Mouse (Mus musculus): ENCODE results near the gene Dmc1. TPM values are rescaled to one million over a fixed set of nuclear protein-coding genes. Genes with fewer than 3 reads are reported as not detected.
A peak's percentile ranks its signal among the peaks of the same experiment; 100 is the strongest.

Gene Dmc1
- polyA plus RNA-seq, 1 experiment = 0.74 TPM

- Histone ChIP-seq H3K4me3 (ENCODE audit: control insufficient read depth, insufficient read depth, low read length) (no peak overlapping the region), H3K36me3 (ENCODE audit: control insufficient read depth, insufficient read depth, low read length) (no peaks in the 10 kb centered on the region), H3K27ac (ENCODE audit: control insufficient read depth, insufficient read depth, low read length) (no peak overlapping the region), H3K27me3 (ENCODE audit: control insufficient read depth, insufficient read depth, low read length) (no peaks in the 10 kb centered on the region; the same call in 1 of the 2 replicates), H3K4me1 (replicated peaks; ENCODE audit: control insufficient read depth, insufficient read depth, low read length) (peaks cover 11% of the 10 kb centered on the region)
- TF ChIP-seq POLR2A (IDR thresholded peaks at IDR 0.05; ENCODE audit: control insufficient read depth, extremely low read depth, insufficient read depth, low read length, poor library complexity) = no peak
- TF ChIP-seq CTCF (IDR thresholded peaks at IDR 0.05; ENCODE audit: borderline replicate concordance, control insufficient read depth, extremely low read depth, insufficient read depth, low read length, poor library complexity) = no peak
- no peak for DNase-seq
- WGBS = 90% methylated on average over 7 of the region's 7 CpGs
Observed at GRCm38 (mm10) chr15:79608214-79608613, 3.3 kb upstream of the Dmc1 start.

DNA sequence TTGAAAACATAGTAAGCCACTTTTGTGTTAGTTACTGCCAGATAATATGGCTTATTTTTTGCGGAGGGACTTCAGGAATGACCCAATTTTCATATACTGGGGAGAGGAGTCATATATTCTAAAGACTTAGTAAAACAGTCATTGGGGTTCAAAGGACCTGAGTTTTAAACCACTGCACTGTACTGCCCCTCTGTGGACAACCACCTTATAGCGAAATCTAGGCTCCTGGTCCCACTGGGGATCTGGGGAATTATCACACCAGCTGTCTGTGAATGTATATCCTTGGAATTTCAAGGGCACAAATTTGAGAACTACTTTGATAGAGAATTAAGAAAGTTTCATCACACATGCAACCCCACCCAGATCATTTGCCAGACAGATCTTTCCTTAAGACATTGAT is 2.8 kb upstream of the Dmc1 start:
- Histone ChIP-seq H3K4me3 (ENCODE audit: control insufficient read depth, insufficient read depth, low read length) (no peak overlapping the region), H3K27ac (ENCODE audit: control insufficient read depth, insufficient read depth, low read length) (no peak overlapping the region), H3K36me3 (ENCODE audit: control insufficient read depth, insufficient read depth, low read length) (no peaks in the 10 kb centered on the region), H3K27me3 (ENCODE audit: control insufficient read depth, insufficient read depth, low read length) (no peaks in the 10 kb centered on the region; the same call in 1 of the 2 replicates), H3K4me1 (replicated peaks; ENCODE audit: control insufficient read depth, insufficient read depth, low read length) (peaks cover 11% of the 10 kb centered on the region)
- 57% methylated on average over 2 of the region's 2 CpGs for WGBS
- DNase-seq = peak; percentile 54
- no peak for TF ChIP-seq POLR2A (IDR thresholded peaks at IDR 0.05; ENCODE audit: control insufficient read depth, extremely low read depth, insufficient read depth, low read length, poor library complexity)
- no peak for TF ChIP-seq CTCF (IDR thresholded peaks at IDR 0.05; ENCODE audit: borderline replicate concordance, control insufficient read depth, extremely low read depth, insufficient read depth, low read length, poor library complexity)

DNA sequence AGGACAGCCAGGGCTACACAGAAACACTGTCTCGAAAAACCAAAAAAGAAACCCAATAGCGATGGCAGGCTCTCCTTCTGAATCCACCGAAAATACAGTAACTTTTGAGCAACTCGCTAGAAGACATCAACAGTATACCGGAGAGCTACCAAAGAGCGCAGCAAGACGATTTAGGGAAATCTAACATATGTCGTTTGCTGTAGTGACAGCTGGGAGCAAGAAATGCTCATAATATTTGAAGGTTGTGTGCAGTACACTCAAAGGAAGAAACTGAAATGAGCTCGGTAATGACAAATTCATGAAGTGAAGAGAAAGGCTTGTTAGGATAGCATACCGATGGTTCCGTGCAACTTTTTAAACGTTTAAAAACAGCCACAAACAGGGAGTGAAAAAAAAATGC is 1.3 kb upstream of the Dmc1 start:
- WGBS = 92% methylated on average over 12 of the region's 12 CpGs
- no peak overlapping the region for H3K4me3 ChIP-seq (ENCODE audit: control insufficient read depth, insufficient read depth, low read length)
- peaks cover 11% of the 10 kb centered on the region for H3K4me1 ChIP-seq (replicated peaks; ENCODE audit: control insufficient read depth, insufficient read depth, low read length)
- no peaks in the 10 kb centered on the region for H3K36me3 ChIP-seq (ENCODE audit: control insufficient read depth, insufficient read depth, low read length)
- no peak overlapping the region for H3K27ac ChIP-seq (ENCODE audit: control insufficient read depth, insufficient read depth, low read length)
- TF ChIP-seq POLR2A (IDR thresholded peaks at IDR 0.05; ENCODE audit: control insufficient read depth, extremely low read depth, insufficient read depth, low read length, poor library complexity) = no peak
- no peak for TF ChIP-seq CTCF (IDR thresholded peaks at IDR 0.05; ENCODE audit: borderline replicate concordance, control insufficient read depth, extremely low read depth, insufficient read depth, low read length, poor library complexity)
- no peaks in the 10 kb centered on the region; the same call in 1 of the 2 replicates for H3K27me3 ChIP-seq (ENCODE audit: control insufficient read depth, insufficient read depth, low read length)
- no peak for DNase-seq

- H3K27ac ChIP-seq (ENCODE audit: control insufficient read depth, insufficient read depth, low read length) = no peak overlapping the region
- TF ChIP-seq POLR2A (IDR thresholded peaks at IDR 0.05; ENCODE audit: control insufficient read depth, extremely low read depth, insufficient read depth, low read length, poor library complexity) (no peak), CTCF (IDR thresholded peaks at IDR 0.05; ENCODE audit: borderline replicate concordance, control insufficient read depth, extremely low read depth, insufficient read depth, low read length, poor library complexity) (no peak)
- H3K4me3 ChIP-seq (ENCODE audit: control insufficient read depth, insufficient read depth, low read length) = no peak overlapping the region
- H3K4me1 ChIP-seq (replicated peaks; ENCODE audit: control insufficient read depth, insufficient read depth, low read length) = peaks cover 7% of the 10 kb centered on the region
- no peaks in the 10 kb centered on the region; the same call in 1 of the 2 replicates for H3K27me3 ChIP-seq (ENCODE audit: control insufficient read depth, insufficient read depth, low read length)
- 94% methylated on average over 2 of the region's 2 CpGs for WGBS
- H3K36me3 ChIP-seq (ENCODE audit: control insufficient read depth, insufficient read depth, low read length) = no peaks in the 10 kb centered on the region
- no peak for DNase-seq
Observed at GRCm38 (mm10) chr15:79600176-79600575, 4.7 kb downstream of the Dmc1 start.

- H3K4me3 ChIP-seq (ENCODE audit: control insufficient read depth, insufficient read depth, low read length) = no peak overlapping the region
- no peak for DNase-seq
- H3K36me3 ChIP-seq (ENCODE audit: control insufficient read depth, insufficient read depth, low read length) = no peaks in the 10 kb centered on the region
- H3K27me3 ChIP-seq (ENCODE audit: control insufficient read depth, insufficient read depth, low read length) = no peaks in the 10 kb centered on the region
- H3K27ac ChIP-seq (ENCODE audit: control insufficient read depth, insufficient read depth, low read length) = no peak overlapping the region
- 62% methylated on average over 1 of the region's 1 CpGs for WGBS
- H3K4me1 ChIP-seq (replicated peaks; ENCODE audit: control insufficient read depth, insufficient read depth, low read length) = no peaks in the 10 kb centered on the region
- TF ChIP-seq CTCF (IDR thresholded peaks at IDR 0.05; ENCODE audit: borderline replicate concordance, control insufficient read depth, extremely low read depth, insufficient read depth, low read length, poor library complexity) (no peak), POLR2A (IDR thresholded peaks at IDR 0.05; ENCODE audit: control insufficient read depth, extremely low read depth, insufficient read depth, low read length, poor library complexity) (no peak)
Observed at GRCm38 (mm10) chr15:79598715-79599114, 6.2 kb downstream of the Dmc1 start.

- Histone ChIP-seq H3K27ac (ENCODE audit: control insufficient read depth, insufficient read depth, low read length) (no peak overlapping the region), H3K4me3 (ENCODE audit: control insufficient read depth, insufficient read depth, low read length) (no peak overlapping the region), H3K4me1 (replicated peaks; ENCODE audit: control insufficient read depth, insufficient read depth, low read length) (peaks cover 6% of the 10 kb centered on the region), H3K36me3 (ENCODE audit: control insufficient read depth, insufficient read depth, low read length) (no peaks in the 10 kb centered on the region), H3K27me3 (ENCODE audit: control insufficient read depth, insufficient read depth, low read length) (no peaks in the 10 kb centered on the region)
- WGBS = 100% methylated on average over 1 of the region's 1 CpGs
- TF ChIP-seq POLR2A (IDR thresholded peaks at IDR 0.05; ENCODE audit: control insufficient read depth, extremely low read depth, insufficient read depth, low read length, poor library complexity) (no peak), CTCF (IDR thresholded peaks at IDR 0.05; ENCODE audit: borderline replicate concordance, control insufficient read depth, extremely low read depth, insufficient read depth, low read length, poor library complexity) (no peak)
- DNase-seq = no peak
Observed at GRCm38 (mm10) chr15:79581581-79581980, 23.3 kb downstream of the Dmc1 start.
